Mouse (Mus musculus) heart, postnatal 25 days (tissue): Measurements from ENCODE around the gene Cops9. TPM values are rescaled to one million over a fixed set of nuclear protein-coding genes. Genes with fewer than 3 reads are reported as not detected.

Experiments used
- DNase-seq: peaks from one replicate; pipeline ENCODE4 v3.0.0; 2022; ENCODE audit warnings: low spot score
- intact Hi-C: fragments of 180-260 bp; cut with DNase I; formaldehyde crosslinking; loops from one replicate; pipeline ENCODE4 v1.15.1; 2025
- total RNA-seq, 2 experiments: library from RNA; stranded (reverse); gene quantifications; 2 replicates each; pipeline ENCODE4 v1.2.3; 2021

The Cops9 gene
- 100 to 1,000 TPM; 218 to 222 TPM for total RNA-seq

- intact Hi-C loops: loop anchor here (5.0 kb wide), 1 partner anchor 169 kb away; the partner anchor contains the start of gene Ndufa10
- DNase-seq: peak; percentile 72
Measured at GRCm38 (mm10) chr1:92641514-92642272, at the start of gene Cops9. Gene Cops9, minus strand, starts transcription at chr1:92641985.

- intact Hi-C loops: loop anchor here (5.0 kb wide), 1 partner anchor 211 kb away; the partner anchor contains the start of gene Ankmy1
- no peak for DNase-seq
Measured at GRCm38 (mm10) chr1:92691166-92691844, 49.5 kb upstream of the Cops9 start.

- intact Hi-C loops: no loop called here
- no peak for DNase-seq
Measured at GRCm38 (mm10) chr1:92686994-92687393, 45.2 kb upstream of the Cops9 start.

DNA sequence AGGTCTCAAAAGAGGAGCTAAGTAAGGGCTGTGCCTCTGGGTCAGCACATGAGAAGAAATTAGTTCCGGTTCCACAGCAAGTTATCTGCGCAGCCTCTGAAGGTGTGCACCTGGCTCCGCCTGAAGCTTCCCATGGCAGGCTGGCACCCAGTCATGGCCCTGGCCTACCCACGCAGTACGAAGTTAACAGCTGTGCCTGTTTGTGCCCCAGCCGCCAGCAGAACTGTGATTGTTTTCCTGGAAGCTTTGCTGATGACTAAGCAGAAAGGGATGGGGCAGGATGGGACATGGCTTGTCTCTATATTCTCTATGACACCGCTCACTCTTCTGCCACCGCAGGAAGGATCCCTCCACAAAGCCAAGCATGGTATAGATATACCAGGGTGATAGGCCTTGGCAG, 41.4 kb upstream of the Cops9 start:
- DNase-seq: no peak
- intact Hi-C loops: no loop called here

DNA sequence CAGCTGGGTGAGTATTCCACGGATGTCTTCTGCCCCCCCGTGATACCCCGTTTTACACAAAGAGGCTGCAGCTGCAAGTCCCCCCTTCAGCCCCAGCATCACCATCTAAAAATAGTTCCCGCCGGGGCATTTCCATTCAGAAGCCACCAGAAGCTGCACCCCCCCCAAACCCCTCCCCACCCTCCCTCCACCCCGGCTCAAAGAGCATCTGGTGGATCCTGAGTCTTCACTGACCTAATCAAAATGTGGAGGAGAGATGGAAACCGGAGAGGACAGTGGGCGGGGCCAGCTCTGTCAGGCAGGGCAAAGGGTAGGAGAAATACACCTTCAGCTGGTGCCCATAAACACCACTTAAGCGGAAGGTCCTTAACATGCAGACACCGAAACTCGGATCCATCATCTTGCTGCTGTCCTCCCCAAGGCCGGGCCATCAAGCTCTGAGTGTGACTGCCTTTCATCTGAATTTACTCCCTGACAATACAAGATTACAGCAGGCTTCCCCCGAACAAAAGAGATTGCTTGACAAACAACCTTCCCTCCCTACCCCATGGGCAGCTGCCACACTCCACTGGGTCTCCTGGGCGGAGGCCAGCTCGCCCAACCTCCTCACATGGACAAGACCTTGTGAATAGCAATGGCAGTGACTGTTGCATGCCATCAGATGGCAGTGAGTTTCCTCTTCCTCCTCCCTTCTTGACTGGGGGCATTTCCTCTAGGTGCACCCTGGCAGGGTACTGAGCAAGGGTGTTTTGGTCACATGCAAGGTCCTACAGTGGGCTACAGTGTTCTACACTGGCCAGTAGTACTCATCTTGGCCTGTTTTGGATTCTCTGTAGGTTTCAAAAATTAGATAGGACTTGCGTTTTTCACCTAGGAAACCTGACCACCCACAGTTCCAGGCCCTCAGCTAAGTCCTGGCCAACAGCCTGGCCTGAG, 39.2 kb upstream of the Cops9 start:
- intact Hi-C loops: no loop called here
- no peak for DNase-seq

DNA sequence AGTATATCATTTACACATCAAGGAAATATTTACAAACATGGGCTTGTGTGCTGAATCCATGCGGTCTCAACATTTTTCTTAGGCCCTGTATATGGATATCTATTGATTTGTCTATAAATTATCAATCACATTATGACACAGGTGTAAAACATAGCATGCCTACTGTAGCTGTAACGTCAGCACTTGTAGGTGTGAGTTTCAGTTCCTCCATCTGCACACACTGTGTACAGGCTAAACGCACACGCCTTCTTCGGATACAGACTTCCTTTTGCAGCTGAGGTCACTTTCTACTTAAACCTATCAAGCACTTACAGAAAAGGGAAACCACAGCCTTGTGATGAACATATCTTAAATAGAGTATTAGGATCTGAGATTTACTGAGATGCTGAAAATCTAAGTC, 37.0 kb upstream of the Cops9 start:
- intact Hi-C loops: no loop called here
- DNase-seq: no peak

GRCm38 (mm10) chr1:92676676-92676975, 34.8 kb upstream of the Cops9 start:
- intact Hi-C loops: no loop called here
- DNase-seq: no peak

- no peak for DNase-seq
- intact Hi-C loops: no loop called here
Measured at GRCm38 (mm10) chr1:92675932-92676675, 34.3 kb upstream of the Cops9 start.

DNA sequence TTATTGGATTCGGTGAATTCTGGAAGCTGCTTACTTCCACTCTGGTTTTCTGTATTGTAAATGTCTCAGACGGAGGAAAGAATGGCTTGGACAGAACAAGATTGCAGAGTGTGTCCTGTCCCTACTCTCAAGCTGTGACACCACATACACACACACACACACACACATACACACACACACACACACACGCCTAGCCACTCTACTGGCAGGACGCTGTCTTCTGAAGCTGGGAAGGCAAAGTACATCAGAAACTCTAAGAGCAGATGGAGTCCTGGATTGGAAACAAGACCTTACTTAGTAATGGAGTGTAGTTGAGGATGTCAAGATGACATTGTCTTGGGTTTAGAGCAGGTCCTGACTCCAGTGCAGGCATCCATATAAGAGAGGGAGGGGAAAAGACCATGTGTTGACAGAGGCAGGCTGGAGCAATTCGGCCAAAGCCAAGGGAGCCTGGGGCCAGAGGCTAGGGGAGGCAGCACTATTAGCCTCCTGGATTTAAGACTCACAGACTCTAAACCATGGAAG, 31.5 kb upstream of the Cops9 start:
- DNase-seq: no peak
- intact Hi-C loops: no loop called here

- intact Hi-C loops: no loop called here
- DNase-seq: no peak
Measured at GRCm38 (mm10) chr1:92671326-92671725, 29.5 kb upstream of the Cops9 start.

- intact Hi-C loops: no loop called here
- no peak for DNase-seq
Measured at GRCm38 (mm10) chr1:92669430-92669829, 27.6 kb upstream of the Cops9 start.

GRCm38 (mm10) chr1:92667106-92667505, 25.3 kb upstream of the Cops9 start:
- intact Hi-C loops: no loop called here

DNA sequence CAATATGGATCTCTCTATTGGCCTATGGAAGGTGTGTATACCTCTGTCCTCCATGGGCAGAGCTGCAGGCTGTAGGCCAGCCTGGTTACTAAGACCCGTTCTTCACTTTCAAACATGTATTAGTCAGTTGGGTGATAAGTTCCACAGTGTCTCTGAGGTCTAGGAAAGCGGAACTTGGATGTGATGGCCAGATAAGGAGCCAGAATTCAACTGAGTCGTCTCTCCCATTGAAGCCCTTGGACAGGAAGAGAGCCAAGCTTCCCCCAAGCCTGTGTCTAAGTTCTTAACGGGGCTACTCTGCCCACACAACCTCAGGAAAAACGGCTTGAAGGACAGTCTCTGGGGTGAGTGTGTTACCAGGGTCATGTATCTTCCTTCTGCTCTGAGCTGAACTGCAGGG, 17.6 kb upstream of the Cops9 start:
- DNase-seq: no peak
- intact Hi-C loops: loop anchor here (10.0 kb wide), 1 partner anchor 235 kb away; no protein-coding TSS in a partner anchor

More at GRCm38 (mm10) chr1:92667106-92667505, 25.3 kb upstream of the Cops9 start:
- DNase-seq: no peak

- no peak for DNase-seq
- intact Hi-C loops: loop anchor here (10.0 kb wide), 1 partner anchor 238 kb away; no protein-coding TSS in a partner anchor
Measured at GRCm38 (mm10) chr1:92657025-92657820, 15.4 kb upstream of the Cops9 start.

DNA sequence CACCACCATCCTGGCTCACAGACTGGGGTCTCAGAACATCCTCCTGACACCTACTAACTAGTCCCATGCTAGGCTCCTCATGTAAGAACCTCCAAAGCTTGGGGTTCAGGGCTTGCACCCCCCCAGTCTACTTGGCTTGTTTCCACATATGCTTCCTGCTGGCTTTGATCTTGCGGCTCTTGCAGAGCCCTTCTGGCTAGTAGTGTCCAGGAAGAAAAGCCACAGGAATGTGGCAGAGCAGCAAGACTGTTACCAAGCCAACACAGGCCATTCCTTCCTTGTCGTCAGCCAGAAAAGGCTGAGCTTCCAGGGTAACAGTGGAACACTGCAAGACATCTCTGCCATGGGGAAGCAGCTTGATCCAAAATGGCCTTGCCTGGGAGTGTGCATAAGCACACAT, 12.9 kb upstream of the Cops9 start:
- intact Hi-C loops: loop anchor here (10.0 kb wide), 1 partner anchor 240 kb away; no protein-coding TSS in a partner anchor
- DNase-seq: no peak

- intact Hi-C loops: loop anchor here (10.0 kb wide), 1 partner anchor 242 kb away; no protein-coding TSS in a partner anchor
- no peak for DNase-seq
Measured at GRCm38 (mm10) chr1:92653179-92653578, 11.4 kb upstream of the Cops9 start.

GRCm38 (mm10) chr1:92651467-92651866, 9.7 kb upstream of the Cops9 start:
- intact Hi-C loops: loop anchor here (10.0 kb wide), 1 partner anchor 243 kb away; no protein-coding TSS in a partner anchor
- DNase-seq: no peak

DNA sequence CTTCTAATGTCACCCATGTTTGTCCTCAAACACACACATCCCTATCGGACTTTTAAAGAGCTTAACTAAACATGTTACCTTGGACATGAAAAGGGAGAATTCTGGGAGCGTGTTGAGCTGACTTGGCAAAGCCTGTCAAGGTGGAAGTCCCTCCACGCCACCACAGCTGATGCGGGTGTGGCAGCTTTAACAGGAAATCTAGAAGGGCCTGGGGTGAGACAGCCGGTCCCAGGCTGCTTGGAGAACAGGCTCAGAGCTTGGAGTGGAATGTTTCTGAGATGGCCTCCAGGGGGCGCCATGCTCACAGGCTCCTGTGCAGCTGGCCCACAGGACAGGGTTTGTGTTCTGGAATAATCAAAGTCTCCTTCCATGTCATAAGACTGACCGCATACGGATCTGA, 6.9 kb upstream of the Cops9 start, which contains the start of gene Otos:
Otos (minus strand) TSS at position 169 of the 400 bp plus-strand sequence.
- intact Hi-C loops: loop anchor here (1.0 to 5.0 kb wide), 3 partner anchors 34 to 184 kb away; partner anchors contain the start of gene Gpc1
- DNase-seq: no peak
